Mouse (Mus musculus) T-helper 17 cell (primary cell): ENCODE measurements around the gene Gm19426.

Source experiments
- in situ Hi-C, 2 experiments: fragments of 300-600 bp; cut with MboI, MseI; formaldehyde crosslinking; loops; 1 replicate in 1 of 2; 2 replicates in 1 of 2; pipeline ENCODE4 v1.15.1; 2025; ENCODE audit warnings: high pct_unique_total_duplicates in 2 of 2

The Gm19426 gene

GRCm38 (mm10) chr2:84725770-84726169, 17.7 kb downstream of the Gm19426 start:
- in situ Hi-C loops, result no loop called here

- in situ Hi-C loops, result no loop called here
Observed at GRCm38 (mm10) chr2:84723856-84724255, 19.6 kb downstream of the Gm19426 start.

- in situ Hi-C loops, result no loop called here
Observed at GRCm38 (mm10) chr2:84721182-84721581, 22.3 kb downstream of the Gm19426 start.

- in situ Hi-C loops, result no loop called here
Observed at GRCm38 (mm10) chr2:84720718-84721117, 22.7 kb downstream of the Gm19426 start.

GRCm38 (mm10) chr2:84717357-84717756, 26.1 kb downstream of the Gm19426 start:
- in situ Hi-C loops, result no loop called here

GRCm38 (mm10) chr2:84716423-84717355, 26.8 kb downstream of the Gm19426 start:
- in situ Hi-C loops, result no loop called here

GRCm38 (mm10) chr2:84715562-84716361, 27.7 kb downstream of the Gm19426 start:
- in situ Hi-C loops, result no loop called here

- in situ Hi-C loops, result loop anchor here in 1 of 2 experiments (5.0 kb wide), 1 partner anchor 38 kb away; the partner anchor contains the start of genes Gm28635, Med19 and Tmx2
Observed at GRCm38 (mm10) chr2:84714811-84715561, 28.5 kb downstream of the Gm19426 start, which contains the start of gene Zdhhc5. TSS of gene Zdhhc5 (minus strand) at chr2:84715180.

- in situ Hi-C loops, result loop anchor here in 1 of 2 experiments (5.0 kb wide), 1 partner anchor 37 kb away; the partner anchor contains the start of genes Gm28635, Med19 and Tmx2
Observed at GRCm38 (mm10) chr2:84714422-84714810, 29.0 kb downstream of the Gm19426 start.

- in situ Hi-C loops, result loop anchor here in 1 of 2 experiments (5.0 kb wide), 1 partner anchor 35 kb away; the partner anchor contains the start of genes Gm28635, Med19 and Tmx2
Observed at GRCm38 (mm10) chr2:84711898-84712297, 31.6 kb downstream of the Gm19426 start.

- in situ Hi-C loops, result no loop called here
Observed at GRCm38 (mm10) chr2:84707523-84707922, 35.9 kb downstream of the Gm19426 start.

- in situ Hi-C loops, result no loop called here
Observed at GRCm38 (mm10) chr2:84705295-84705694, 38.2 kb downstream of the Gm19426 start.

- in situ Hi-C loops, result no loop called here
Observed at GRCm38 (mm10) chr2:84704329-84704728, 39.1 kb downstream of the Gm19426 start.

- in situ Hi-C loops, result no loop called here
Observed at GRCm38 (mm10) chr2:84703497-84703896, 40.0 kb downstream of the Gm19426 start.

GRCm38 (mm10) chr2:84695007-84695695, 48.3 kb downstream of the Gm19426 start:
- in situ Hi-C loops, result loop anchor here in 1 of 2 experiments (25.0 kb wide), 2 partner anchors 908 to 1033 kb away; no protein-coding TSS in a partner anchor
